Mouse (Mus musculus) yolk sac, embryonic 10.5 days (tissue): ENCODE data around the gene Icmt.

ENCODE experiments used
- DNase-seq: peaks from one replicate; pipeline ENCODE4 v3.0.0-alpha.2; 2017; ENCODE audit warnings: low spot score

The Icmt gene

DNA sequence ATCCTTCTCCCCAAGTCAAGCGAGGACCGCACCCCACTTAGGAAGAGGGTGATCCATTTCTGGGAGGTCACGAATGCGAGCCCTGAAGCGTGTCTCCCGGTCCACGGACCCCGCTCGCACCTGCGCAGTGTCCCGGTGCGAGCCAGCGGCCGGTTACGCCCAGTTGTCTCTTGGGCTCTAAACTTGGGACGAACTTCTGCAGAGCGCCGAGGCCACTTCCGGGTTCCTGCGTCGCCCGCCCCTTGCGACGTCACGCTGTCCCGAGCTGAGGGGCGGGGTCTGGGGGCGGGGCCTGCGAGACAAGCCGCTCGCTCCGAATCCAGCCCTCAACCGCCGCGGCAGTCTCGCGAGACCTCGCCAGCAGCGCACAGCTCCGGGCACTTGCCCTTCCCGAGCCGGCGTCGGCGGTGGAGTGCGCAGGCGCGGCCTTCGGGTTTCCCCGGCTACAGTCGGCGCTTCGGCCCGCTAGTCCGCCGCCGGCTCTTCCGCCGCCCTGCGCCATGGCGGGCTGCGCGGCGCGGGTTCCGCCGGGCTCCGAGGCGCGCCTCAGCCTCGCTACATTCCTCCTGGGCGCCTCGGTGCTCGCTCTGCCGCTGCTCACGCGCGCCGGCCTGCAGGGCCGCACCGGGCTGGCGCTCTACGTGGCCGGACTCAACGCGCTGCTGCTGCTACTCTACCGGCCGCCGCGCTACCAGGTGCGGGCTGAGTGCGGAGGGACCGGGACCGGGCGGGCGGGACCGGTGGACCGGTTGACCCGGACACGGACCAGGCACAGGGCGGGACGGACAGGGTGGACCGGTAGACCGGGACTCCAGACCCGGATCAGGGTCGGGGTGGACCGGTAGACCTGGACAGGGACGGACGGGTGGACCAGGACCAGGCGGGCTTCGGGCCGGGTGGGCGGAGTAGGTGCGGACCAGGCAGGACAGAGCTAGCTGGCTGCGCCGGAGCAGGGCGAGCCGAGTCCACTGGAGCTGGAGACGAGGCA is at the start of gene Icmt:
Gene Icmt (plus strand): TSS at position 354 of the 988 bp plus-strand sequence.
- peak; percentile 99 for DNase-seq

DNA sequence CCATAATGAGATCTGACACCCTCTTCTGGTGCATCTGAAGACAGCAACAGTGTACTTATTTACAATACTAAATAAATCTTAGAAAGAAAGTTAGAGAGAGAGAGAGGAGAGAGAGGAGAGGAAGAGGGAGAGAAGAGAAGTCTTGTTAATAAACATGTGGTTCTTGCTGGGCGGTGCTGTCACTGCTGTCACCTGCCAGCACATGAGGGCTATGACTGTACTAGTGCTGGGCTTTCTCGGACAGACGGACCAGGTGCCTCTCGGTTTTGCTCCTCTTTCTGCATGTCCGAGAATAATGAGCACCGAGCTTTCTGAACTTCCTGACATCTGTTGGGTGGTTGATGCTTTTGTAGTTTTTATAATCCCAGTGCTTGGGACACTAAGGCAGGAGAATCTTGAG is 46.4 kb upstream of the Icmt start:
- DNase-seq: no peak

DNA sequence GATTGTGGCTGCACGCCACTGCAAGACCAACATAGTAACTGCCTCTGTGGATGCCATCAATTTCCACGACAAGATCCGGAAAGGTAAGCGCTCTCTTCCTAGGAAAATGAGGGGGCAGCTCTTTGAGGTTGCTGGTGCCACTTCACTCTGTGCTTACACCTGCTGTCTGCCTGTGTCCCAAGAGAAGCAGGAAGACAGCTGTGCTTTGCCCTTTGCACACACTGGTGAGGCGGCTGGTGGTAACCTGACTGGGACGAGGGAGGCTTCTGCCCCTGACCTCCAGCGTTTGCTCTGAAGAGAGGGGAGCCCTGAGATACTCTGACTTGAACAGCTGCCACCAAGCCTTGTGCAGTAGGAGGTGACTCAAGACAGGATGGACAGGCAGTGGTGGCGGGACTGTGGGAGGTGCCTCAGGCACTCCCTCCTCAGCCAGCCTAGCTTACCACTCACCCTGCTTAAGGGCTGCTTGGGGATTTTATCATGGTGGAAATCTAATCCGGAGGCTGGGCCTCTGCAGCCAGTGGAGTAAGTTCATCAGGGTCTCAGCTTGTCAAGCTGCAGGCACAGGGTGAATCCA is 43.8 kb upstream of the Icmt start:
- DNase-seq: no peak

DNA sequence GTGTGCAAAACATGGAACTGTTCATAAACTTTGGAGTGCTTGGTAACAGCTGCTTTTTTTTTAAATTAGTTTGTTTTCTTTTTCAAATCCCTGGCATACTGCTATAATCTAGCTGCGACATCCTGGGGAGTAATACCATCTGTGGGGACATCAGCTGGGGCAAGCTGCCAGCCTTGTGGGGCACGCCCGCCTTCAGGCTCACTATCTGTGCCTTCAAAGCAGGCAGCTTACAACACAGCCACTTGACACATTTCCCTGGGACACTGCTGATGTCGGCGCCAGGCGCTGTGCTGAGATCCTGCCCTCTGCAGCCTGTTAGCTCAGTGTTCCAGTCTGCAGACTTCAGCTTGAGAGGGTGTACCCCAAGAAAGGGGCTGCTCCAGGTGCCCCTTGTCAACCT is 40.0 kb upstream of the Icmt start:
- DNase-seq: no peak

DNA sequence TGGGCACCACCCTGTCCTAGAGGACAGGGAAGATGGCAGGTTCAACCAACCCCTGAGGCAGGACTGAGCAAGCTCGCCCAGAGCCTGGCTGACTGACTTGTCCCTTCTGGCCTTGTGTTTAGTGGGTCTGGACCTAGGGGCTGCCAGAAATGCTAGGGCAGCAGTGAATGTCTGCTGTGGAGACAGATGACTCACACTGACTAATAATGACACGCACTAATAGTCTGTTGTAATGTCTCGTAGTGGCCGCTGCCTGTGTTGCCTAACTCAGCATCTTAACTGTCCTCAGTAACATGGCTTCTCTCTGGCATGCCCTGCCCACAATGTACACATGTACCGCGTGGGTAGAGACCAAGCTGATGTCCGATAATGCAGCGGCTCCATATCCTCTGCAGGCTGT is 36.6 kb upstream of the Icmt start:
- DNase-seq: no peak

DNA sequence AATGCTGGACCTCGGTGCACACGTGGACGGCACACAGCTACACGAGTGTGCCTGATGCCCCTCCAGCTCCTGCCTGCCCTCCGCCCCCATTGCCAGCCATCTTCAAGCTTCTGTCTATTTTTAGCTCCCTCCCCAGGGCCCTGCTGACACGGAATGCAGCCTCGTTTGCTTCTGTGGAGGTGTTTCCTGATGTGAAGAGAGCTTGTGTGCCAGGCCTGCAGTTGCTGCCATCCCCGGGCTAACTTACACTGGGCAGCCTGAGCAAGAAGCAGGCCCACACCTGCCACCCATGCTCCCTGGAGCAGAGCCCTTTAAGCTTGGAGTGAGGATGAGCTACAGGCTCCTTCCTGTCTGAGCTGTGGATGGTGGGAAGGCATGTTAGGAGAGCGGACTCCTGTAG is 34.8 kb upstream of the Icmt start:
- no peak for DNase-seq

DNA sequence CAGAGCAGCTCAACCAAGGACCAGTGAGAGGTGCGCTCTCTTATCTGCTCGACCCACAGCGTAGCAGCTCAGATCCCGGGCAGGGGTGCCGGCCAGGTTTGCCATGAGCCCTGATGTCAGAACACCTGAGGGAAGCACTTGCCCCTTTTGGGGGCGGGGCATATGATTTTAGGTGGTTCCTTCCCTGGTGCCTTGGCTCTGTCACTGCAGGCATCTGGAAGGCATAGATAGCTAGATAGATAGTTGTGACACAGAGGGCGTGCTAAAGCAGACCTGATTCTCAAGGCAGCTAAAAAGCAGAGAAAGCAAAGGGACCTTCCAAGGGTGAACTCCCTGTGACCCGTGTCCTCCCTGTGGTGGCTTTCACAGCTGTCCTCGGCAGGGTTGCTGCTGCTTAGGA is 33.9 kb upstream of the Icmt start:
- DNase-seq: no peak

DNA sequence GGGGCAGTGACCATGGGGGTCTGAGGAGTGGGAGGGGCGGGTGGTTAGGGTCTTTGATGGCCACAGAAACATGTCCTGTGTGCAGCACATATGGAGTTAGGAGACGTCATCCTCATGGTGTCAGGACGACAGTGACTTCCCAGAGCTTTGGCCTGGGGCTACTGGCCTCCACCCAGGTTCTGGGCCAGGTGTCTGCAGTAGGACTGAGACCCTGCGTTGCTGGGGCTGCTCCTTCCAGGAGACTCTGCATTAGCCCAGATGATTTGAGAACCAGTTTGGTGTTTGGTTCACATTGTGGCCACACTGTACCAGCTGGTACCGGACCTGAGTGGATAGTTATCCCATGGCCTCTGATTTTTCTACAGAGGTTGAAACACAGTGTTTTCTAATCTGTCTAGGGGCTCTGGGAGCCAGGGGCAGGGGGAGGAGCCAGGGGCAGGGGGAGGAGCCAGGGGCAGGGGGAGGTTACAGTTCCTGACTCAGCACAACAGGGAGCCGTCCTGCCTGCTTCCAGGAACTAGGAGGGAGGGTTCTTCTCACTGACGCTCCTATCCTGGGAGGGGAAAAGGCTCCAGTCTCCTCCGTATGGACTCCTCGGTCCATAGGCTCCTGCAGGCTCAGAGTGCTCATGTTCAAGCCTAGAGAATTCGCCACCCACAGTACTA is 33.4 kb upstream of the Icmt start:
- DNase-seq: peak; percentile 86

DNA sequence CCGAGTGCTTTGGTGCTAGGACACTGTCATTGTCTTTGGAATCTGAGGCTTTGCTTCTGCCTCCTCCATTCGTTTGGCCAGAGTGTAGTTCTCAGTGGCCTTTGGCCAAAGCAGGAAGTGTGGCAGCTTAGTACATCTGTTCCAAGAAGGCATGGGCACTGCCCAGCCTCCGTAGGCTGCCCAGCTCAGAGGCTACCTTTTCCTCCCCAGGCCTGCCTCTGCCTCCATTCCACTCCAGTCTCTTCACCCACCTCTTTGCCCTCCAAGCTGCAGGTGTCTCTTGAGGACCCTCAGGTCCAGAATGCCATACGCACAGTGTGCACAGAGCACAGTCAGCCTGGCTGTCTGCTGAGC is 32.9 kb upstream of the Icmt start:
- no peak for DNase-seq

DNA sequence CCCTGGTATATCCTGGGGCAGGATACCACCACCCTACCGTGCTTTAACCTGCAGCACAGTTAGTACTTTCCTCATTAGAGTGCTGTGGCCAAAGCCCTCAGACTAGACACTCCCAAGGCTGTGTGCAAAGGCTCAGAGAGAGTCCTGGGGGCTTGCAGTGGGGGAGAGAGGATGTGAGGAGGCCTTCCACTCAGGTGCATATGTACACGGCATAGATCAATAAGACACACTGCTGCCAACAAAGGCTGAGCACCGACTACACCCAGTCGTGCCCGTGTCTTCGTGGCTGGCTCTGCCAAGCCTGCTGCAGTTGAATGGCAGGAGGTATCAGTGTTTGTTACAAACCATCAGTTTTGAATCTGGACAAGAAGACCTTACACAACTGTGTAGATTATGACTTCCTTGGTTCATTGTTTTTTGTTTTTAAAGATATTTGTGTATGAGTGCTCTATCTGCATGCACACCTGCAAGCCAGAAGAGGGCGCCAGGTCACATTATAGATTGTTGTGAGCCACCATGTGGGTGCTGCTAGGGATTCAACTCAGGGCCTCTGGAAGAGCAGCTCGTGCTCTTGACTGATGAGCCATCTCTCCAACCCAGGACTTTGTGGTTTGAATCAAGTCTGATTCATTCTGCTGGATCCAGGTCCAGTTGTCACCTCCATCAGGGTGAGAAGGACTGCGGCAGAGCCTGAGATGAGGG is 32.0 kb upstream of the Icmt start:
- DNase-seq: no peak

DNA sequence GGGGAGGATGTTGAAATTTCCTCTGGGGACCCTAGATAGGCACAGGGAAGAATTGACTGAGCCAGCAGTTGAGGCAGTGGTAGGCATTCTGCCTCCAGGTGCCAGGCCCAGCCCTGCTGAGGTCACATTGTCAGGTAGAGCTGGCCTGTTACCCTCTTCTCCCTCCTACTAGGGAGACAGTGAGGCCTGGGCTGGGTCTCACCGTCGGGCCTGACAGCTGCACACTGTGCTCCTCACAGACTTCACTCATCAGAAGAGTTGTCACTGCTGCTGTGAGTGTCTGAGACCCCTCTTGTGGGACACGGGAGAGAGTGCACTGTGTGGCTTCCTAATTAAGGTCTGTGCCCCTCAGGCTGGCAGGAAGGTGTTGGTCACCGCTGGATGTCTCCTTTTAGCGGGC is 31.2 kb upstream of the Icmt start:
- no peak for DNase-seq

DNA sequence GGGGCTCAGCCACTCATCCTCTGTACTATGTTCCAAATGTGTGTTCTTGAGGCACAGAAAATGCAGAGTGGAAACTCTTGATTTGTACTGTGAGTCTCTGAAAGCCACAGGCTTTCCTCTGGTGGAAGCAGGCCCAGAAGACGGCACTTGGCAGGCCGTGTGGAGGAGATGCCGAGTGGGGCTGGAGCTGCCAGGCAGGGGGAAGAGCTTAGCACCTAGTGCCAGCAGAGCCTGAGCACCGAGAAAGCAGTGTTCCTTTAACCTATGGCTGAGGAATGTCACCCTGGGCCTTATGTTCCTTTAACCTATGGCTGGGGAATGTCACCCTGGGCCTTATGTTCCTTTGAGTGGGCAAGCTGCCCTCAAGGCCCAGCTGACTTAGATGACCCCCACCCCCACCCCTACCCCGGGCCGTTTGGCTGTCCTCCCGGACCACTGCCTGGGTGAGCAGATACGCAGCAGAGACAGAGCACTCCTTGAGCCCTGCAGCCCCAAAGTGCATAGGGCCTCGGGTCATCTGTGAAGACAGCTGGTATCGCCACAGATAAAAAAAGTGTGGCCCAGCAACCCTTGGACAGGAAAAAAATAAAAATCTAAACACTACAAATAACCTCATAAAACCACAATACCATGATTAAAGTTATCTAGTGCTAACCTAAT is 30.7 kb upstream of the Icmt start:
- no peak for DNase-seq

DNA sequence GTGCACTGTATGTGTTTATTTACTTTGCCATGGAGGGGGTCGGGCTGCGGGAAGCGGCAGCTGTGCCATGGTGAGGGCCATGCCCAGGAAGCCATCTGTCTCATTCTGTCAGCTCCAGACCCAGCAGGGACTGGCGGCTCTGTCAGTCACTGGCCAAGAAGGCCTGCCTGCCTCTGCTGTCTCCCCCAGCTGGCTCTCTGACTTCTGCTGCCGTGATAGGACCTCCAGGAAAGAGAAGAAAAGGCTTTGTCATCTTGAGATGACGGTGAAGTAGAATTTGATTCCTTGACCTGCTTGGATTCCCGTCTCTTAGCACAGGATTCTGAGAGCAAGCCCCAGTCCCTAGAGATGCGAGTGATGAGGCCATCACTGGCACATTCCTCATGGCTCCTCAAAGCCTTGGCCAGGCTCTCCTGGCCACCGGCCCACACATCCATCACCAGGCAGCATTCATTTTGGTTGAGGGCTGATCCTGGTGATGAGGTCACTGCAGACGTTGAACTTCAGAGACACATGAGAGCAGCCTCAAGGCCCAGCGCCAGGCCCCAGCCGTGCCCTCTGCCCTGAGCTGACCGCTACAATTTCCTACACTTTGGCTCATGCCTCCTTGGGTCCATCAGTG is 29.2 kb upstream of the Icmt start:
- DNase-seq: no peak

DNA sequence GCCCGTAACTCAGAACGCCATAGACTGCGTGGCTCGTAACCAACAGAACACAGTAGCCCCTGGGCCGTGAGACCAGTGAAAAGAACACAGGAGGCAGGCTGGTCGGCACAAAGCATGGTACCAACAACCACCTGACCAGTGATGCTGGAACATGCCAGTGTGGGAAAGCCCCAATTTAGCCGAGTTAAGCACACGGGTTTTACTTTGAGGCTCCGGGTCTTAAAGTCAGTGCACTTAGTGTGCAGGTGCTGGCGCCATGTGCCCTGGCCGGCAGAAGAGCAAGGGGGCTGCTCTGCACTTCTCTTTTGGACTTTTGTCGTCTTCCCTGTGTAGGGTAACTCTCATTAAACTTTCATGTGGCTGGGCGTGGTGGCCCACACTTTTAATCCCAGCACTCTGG is 27.1 kb upstream of the Icmt start:
- no peak for DNase-seq

DNA sequence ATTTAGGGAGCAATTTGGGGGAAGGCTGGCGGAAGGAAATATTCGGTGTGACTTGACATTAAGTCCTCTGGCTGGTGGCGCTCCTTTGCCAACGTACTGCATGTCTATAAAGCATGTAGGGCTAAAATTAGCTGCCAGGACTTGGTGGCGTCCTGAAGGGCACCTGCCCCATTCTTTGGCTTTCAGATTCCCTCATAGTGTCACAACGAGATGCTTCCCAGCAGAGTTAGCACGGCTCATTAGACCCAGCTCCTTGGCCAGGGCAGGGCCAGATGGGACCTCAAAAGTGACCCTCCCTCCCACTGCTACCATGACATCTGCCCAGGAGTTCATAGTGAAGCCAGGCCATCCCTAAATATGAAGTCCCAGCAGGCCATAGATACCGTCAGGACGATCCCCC is 26.4 kb upstream of the Icmt start:
- DNase-seq: no peak

DNA sequence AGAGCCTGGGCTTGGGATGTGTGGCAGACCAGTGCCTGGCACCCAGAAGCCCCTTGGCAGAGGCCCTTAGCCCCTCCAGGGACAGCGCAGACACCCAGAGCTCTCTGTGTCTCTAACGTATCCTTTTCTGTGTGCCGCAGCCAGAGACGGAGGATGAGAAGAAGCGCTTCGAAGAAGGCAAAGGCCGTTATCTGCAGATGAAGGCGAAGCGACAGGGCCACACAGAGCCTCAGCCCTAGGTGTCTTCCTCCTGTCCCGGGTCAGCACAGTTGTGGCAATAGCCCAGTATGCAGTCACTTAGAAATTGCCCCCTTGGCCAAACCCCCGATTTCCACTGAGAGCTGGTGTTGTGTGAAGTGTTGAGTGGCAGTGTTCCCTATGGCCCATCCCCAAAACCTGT is 25.7 kb upstream of the Icmt start:
- DNase-seq: no peak

DNA sequence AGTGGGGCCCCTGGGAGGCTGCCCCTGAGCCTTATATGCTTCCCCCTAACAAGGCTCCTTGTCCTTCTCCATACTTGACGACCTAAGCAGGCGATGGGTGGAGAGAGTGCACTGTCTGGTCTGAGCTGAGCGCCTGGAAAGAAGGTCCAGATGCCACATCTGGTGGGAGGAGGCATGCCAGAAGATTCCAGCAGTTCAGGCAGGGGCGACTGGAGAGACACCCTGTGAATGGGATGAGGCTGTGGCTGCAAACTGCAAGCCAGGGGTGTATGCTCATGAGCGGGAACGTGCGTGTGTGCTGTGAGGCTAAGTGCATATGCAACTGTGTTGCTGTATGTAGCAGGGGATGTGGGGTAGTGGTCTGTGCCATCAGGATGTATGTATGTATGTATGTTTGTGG is 25.0 kb upstream of the Icmt start:
- DNase-seq: no peak

DNA sequence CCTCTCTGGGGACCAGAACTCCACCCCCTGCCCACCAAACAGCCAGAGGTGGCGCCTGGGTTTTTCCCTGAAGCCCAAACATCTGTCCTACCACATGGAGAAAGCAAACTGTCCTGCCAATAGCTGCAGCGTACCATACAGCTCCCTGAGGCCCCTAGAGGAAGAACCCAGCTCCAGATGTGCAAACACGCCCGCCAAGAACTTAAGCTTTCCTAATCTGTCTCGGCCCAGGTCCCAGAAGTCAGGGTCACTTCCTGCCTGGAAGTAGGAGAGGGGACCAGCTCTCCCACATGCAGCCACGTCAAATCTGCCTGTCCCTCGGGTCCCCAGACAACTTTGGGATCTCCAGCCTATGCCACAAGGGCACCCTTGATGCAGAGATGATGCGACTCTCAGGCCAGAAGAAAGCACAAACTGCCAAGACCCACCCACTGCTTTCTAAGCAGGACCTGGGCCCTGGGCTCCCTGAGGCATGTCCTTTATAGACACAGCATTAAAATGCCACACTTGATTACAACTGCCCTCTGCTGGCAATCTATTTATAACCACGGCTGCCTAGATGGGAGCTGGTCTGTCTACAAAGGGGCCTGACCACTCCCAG is 24.5 kb upstream of the Icmt start:
- DNase-seq: no peak

DNA sequence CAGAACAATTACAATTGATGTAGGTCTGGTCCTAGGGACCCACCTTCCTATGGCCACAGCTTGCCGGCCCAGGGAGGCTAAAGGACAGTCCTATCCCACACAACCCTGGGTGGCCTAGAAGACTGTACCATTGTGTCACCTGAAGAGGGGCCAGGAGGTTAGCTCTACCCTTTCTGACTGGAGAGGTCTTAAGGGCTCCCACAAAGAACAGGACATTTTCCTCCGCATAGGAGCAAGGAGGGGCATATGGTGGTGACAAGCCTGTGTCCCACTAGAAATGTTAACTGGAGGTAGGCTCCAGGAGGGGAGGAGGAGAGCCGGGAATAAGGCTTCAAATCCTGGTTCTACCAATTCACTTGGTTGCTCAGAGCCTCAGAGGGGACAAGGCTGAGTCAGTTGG is 23.8 kb upstream of the Icmt start:
- no peak for DNase-seq

DNA sequence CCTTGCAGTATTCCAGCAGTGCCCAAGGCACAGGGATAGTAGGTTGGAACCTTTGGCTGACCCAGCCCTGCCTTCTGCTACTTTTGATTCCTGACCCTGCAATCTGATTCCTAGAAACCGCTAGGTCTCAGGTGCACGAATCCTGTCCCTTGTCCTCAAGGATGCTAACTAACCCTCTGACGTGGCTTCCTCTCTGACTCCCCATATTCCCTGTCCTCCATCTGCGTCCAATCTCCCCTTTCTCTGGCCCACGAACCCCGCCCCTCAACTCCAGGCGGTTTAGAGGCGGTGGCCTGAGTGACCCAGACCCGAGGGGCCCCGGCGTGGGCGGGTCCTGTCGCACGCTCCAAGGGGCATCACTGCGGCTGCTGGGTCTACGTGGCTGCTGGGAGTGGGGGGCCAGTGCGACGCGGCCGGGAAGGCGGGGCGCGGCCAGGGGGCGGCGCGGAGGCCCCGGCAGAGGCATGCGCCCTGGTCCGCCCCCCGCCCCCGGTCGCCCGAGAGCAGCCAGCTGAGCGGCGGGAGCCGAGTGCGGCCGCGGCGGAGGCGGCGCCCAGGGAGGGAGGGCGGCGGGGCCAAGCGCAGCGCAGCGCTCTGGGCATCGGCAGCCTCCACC is 23.3 kb upstream of the Icmt start, which contains the start of gene Gpr153:
Gene Gpr153 (plus strand): TSS at position 612 of the 616 bp plus-strand sequence.
- DNase-seq: peak; percentile 60
